Mouse (Mus musculus) layer of hippocampus, postnatal 36 days (tissue): Measurements from ENCODE around the gene Zfp866. TPM values are rescaled to one million over a fixed set of nuclear protein-coding genes. Genes with fewer than 3 reads are reported as not detected.
A peak's percentile ranks its signal among the peaks of the same experiment; 100 is the strongest.

Experiments
- DNase-seq, 2 experiments: peaks; one replicate each; pipeline ENCODE4 v3.0.0; 2022
- total RNA-seq, 2 experiments: library from RNA; stranded (reverse); gene quantifications; 2 replicates each; pipeline ENCODE4 v1.2.3; 2021

Gene Zfp866
- total RNA-seq, 2 experiments from 2014 or later: 28.1 to 32.1 TPM

- peak; percentile 92 to 95 for DNase-seq
These were observed 74.4 kb downstream of the Zfp866 start for GRCm38 (mm10) chr8:69716403-69717231.

GRCm38 (mm10) chr8:69715366-69715765 lies 75.6 kb downstream of the Zfp866 start:
- no peak for DNase-seq

GRCm38 (mm10) chr8:69713516-69713915 lies 77.5 kb downstream of the Zfp866 start:
- no peak for DNase-seq

Other genes starting within 250 kb of the Zfp866 start
- 10 to 100 TPM; 18.7 to 21.5 TPM for gene Zfp868, start 165.6 kb downstream of the Zfp866 start, total RNA-seq
- gene Zfp964, start 136.7 kb downstream of the Zfp866 start, total RNA-seq: 1 to 10 TPM; 4.9 to 5.6 TPM
- gene Zfp869, start 80.5 kb downstream of the Zfp866 start, total RNA-seq: 10 to 100 TPM; 19.8 to 22.3 TPM
- 1 to 10 TPM; 5.2 to 5.7 TPM for gene Zfp963, start 41.2 kb downstream of the Zfp866 start, total RNA-seq
- 1 to 10 TPM in 1 of 2 experiments, not detected in 1; 1.3 TPM for gene Gm20422, start 16.3 kb downstream of the Zfp866 start, total RNA-seq
- 10 to 100 TPM; 40.3 to 40.6 TPM for gene Atp13a1, start within 50 bp of the Zfp866 start, total RNA-seq
- 10 to 100 TPM; 12.0 to 17.3 TPM for gene Gmip, start 17.5 kb upstream of the Zfp866 start, total RNA-seq
- gene Lpar2, start 31.3 kb upstream of the Zfp866 start, total RNA-seq: under 1 TPM; 0.60 to 0.68 TPM
- gene Pbx4, start 41.3 kb upstream of the Zfp866 start, total RNA-seq: 10 to 100 TPM; 15.6 to 19.0 TPM
- under 1 TPM; 0.86 to 0.92 TPM for gene Cilp2, start 96.5 kb upstream of the Zfp866 start, total RNA-seq
- gene Tssk6, start 111.0 kb upstream of the Zfp866 start, total RNA-seq: under 1 TPM in 1 of 2 experiments, not detected in 1; 0.76 TPM
- gene Ndufa13, start 111.4 kb upstream of the Zfp866 start, total RNA-seq: 100 to 1,000 TPM; 154 to 159 TPM
- 10 to 100 TPM; 32.3 to 36.3 TPM for gene Yjefn3, start 111.5 kb upstream of the Zfp866 start, total RNA-seq
- gene Gatad2a, start 205.2 kb upstream of the Zfp866 start, total RNA-seq: 10 to 100 TPM; 31.4 to 33.4 TPM